Mouse (Mus musculus): ENCODE measurements around the gene Tns2. TPM values are rescaled to one million over a fixed set of nuclear protein-coding genes. Genes with fewer than 3 reads are reported as not detected.

The Tns2 gene
- polyA plus RNA-seq, 1 experiment: 42.5 TPM

DNA sequence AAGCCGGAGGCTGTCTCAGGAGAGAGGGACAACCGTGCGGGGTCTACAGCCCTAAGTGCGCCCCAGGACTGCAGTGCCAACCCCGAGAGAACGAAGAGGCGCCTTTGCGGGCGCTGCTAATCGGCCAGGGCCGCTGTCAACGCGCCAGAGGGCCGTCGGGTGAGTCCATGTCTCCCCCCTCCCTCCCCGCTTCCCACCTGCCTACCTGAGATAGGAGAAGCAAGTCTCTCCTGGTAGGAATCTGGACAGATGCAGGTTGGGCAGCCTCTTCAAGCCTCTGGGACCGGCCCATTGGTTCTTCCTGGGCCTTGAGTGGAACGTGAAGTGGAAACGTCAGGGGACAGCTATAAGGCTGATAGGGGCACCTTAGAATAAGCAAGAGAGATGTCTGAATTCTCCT lies 44.5 kb downstream of the Tns2 start:
- peaks cover 8% of the 10 kb centered on the region for H3K4me1 ChIP-seq (ENCODE audit: control insufficient read depth, insufficient read depth, insufficient read length, low read length)
- WGBS: 50% methylated on average over 19 of the region's 19 CpGs
- no peak for TF ChIP-seq CTCF (IDR thresholded peaks at IDR 0.05; ENCODE audit: extremely low read depth, insufficient read length, insufficient replicate concordance, low read depth, low read length)
- no peak for TF ChIP-seq POLR2A (IDR thresholded peaks at IDR 0.05; ENCODE audit: low read depth, low read length)
- no peak overlapping the region for H3K27ac ChIP-seq (ENCODE audit: insufficient read depth, low read depth, low read length)
- no peak overlapping the region for H3K4me3 ChIP-seq (ENCODE audit: low read depth, low read length)
- no peaks in the 10 kb centered on the region for H3K36me3 ChIP-seq (ENCODE audit: control insufficient read depth, insufficient read depth, low read length)
- H3K27me3 ChIP-seq (ENCODE audit: control insufficient read depth, insufficient read depth, low read length): peaks cover 4% of the 10 kb centered on the region; the same call in 1 of the 2 replicates

DNA sequence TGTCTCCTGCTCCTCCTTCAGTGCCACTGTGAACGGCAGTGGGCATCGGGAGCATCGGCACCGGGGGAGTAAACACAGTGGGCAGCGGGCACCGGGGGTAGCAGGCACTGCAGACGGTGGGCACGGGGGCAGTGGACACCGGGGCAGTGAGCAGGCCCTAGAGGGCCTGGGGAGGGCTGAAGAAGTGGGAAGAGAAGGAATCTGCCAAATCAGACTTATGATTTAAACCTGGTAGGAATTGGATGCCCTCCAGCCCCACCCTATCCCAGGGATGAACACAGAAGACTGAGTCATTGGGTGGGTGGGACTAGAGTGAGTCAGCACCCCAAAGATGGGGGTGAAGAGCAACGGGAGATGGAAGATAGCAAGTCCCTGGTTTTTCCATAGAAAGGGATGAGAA lies 45.1 kb downstream of the Tns2 start:
- 86% methylated on average over 10 of the region's 10 CpGs for WGBS
- H3K27me3 ChIP-seq (ENCODE audit: control insufficient read depth, insufficient read depth, low read length): peaks cover 4% of the 10 kb centered on the region; the same call in 1 of the 2 replicates
- no peaks in the 10 kb centered on the region for H3K36me3 ChIP-seq (ENCODE audit: control insufficient read depth, insufficient read depth, low read length)
- H3K27ac ChIP-seq (ENCODE audit: insufficient read depth, low read depth, low read length): no peak overlapping the region
- H3K4me3 ChIP-seq (ENCODE audit: low read depth, low read length): no peak overlapping the region
- TF ChIP-seq POLR2A (IDR thresholded peaks at IDR 0.05; ENCODE audit: low read depth, low read length): no peak
- peaks cover 8% of the 10 kb centered on the region for H3K4me1 ChIP-seq (ENCODE audit: control insufficient read depth, insufficient read depth, insufficient read length, low read length)

DNA sequence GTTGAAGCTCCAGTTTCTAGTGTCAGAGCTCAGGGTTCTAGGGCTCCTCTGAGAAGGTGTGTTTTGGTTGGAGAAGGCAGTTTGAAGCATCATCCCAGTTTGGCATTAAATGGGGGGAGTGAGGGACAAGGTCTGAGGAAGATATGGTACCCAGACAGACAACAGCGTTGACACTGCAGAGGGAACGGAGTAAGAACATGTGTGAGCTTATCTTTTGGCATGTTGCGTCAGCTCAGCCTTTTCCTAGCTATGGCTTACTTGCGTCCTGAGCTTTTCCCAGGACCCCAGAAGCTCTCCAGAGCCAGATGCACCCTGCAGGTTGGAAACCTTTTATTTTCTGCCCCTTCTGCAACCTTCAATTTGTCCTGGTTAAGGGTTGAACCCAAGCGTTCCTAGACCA lies 45.9 kb downstream of the Tns2 start:
- Histone ChIP-seq H3K4me3 (ENCODE audit: low read depth, low read length) (no peak overlapping the region), H3K27me3 (ENCODE audit: control insufficient read depth, insufficient read depth, low read length) (peaks cover 4% of the 10 kb centered on the region; the same call in 1 of the 2 replicates), H3K36me3 (ENCODE audit: control insufficient read depth, insufficient read depth, low read length) (no peaks in the 10 kb centered on the region), H3K4me1 (ENCODE audit: control insufficient read depth, insufficient read depth, insufficient read length, low read length) (peaks cover 8% of the 10 kb centered on the region), H3K27ac (ENCODE audit: insufficient read depth, low read depth, low read length) (no peak overlapping the region)
- TF ChIP-seq CTCF (IDR thresholded peaks at IDR 0.05; ENCODE audit: extremely low read depth, insufficient read length, insufficient replicate concordance, low read depth, low read length): no peak
- no peak for TF ChIP-seq POLR2A (IDR thresholded peaks at IDR 0.05; ENCODE audit: low read depth, low read length)
- 89% methylated on average over 5 of the region's 5 CpGs for WGBS

DNA sequence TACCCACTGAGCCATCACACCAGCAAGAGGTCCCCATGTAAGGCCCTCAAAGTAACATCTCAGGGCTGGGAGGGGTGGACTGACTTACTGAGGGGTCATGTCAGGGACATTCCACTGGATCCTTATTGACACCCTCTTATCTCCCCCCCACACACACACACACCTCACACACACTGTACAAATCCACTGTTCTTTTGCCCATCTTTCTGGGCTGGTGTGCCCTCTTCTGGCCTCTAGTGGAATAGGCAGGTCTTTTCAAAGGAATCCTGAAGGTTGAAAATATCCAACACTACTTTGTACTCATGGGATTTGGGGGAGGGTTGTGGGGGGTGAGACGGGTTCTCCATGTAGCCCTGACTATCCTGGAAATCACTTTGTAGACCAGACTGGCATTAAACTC lies 46.7 kb downstream of the Tns2 start:
- TF ChIP-seq POLR2A (IDR thresholded peaks at IDR 0.05; ENCODE audit: low read depth, low read length) (no peak), CTCF (IDR thresholded peaks at IDR 0.05; ENCODE audit: extremely low read depth, insufficient read length, insufficient replicate concordance, low read depth, low read length) (peak; percentile 56; the same call in 1 of the 2 replicates)
- 0% methylated on average over 1 of the region's 1 CpGs for WGBS
- H3K36me3 ChIP-seq (ENCODE audit: control insufficient read depth, insufficient read depth, low read length): no peaks in the 10 kb centered on the region
- no peak overlapping the region for H3K4me3 ChIP-seq (ENCODE audit: low read depth, low read length)
- no peak overlapping the region for H3K27ac ChIP-seq (ENCODE audit: insufficient read depth, low read depth, low read length)
- peaks cover 8% of the 10 kb centered on the region for H3K4me1 ChIP-seq (ENCODE audit: control insufficient read depth, insufficient read depth, insufficient read length, low read length)
- peaks cover 4% of the 10 kb centered on the region; the same call in 1 of the 2 replicates for H3K27me3 ChIP-seq (ENCODE audit: control insufficient read depth, insufficient read depth, low read length)

DNA sequence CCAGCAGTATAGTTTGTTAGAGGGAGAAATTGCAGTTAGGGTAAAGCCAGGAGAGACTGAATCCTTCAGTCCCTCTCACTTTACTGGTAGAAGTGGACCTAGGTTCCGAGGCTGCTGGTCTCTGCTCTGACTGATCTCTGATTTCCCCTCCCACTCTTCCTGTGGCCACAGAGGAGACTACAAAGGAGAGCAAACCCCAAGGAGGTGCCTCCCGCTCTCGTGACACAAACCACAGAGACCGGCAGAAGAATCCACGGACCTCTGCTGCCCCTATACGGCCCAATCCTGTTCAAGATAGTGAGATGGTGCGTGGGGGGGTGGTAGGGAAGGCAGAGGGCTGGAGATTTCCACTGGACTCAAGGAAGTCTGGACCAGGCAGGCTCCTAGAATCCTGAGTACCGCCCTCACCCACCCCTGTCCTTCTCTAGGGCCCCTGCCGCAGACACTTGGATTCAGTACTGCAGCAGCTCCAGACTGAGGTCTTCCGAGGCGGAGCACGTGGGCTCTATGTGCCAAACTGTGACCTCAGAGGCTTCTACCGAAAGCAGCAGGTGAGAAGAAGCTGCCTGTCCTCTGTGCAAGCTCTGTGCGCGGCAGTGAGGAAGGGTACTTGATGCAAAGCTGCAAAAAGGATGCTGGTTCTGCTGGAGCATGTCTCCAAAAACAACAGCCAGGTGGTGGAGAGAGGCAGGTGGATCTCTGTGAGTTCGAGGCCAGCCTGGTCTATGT lies 47.6 kb downstream of the Tns2 start:
- Histone ChIP-seq H3K4me3 (ENCODE audit: low read depth, low read length) (no peak overlapping the region), H3K27me3 (ENCODE audit: control insufficient read depth, insufficient read depth, low read length) (peaks cover 4% of the 10 kb centered on the region; the same call in 1 of the 2 replicates), H3K4me1 (ENCODE audit: control insufficient read depth, insufficient read depth, insufficient read length, low read length) (peaks cover 10% of the 10 kb centered on the region), H3K36me3 (ENCODE audit: control insufficient read depth, insufficient read depth, low read length) (no peaks in the 10 kb centered on the region), H3K27ac (ENCODE audit: insufficient read depth, low read depth, low read length) (no peak overlapping the region)
- TF ChIP-seq POLR2A (IDR thresholded peaks at IDR 0.05; ENCODE audit: low read depth, low read length) (no peak), CTCF (IDR thresholded peaks at IDR 0.05; ENCODE audit: extremely low read depth, insufficient read length, insufficient replicate concordance, low read depth, low read length) (no peak)
- 69% methylated on average over 16 of the region's 16 CpGs for WGBS

DNA sequence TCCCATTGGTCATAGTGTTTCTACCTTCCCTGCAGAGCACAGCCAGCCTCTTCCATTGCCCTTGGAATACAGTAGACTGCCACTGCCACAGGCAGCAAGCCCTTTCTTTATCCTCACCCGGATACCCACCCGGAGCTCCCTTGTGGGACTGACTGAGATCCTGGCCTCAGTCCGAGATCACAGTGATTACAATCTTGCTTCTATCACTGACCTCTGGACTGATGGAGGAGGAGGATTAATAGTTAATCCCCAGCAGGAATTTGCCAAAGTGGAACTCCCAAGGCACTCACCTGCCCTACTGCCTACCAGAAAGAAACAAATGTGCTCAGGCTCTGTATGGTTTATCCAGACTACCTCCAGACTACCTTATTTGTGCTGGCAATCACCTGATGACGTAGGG lies 49.3 kb downstream of the Tns2 start:
- 26% methylated on average over 4 of the region's 4 CpGs for WGBS
- H3K36me3 ChIP-seq (ENCODE audit: control insufficient read depth, insufficient read depth, low read length): peaks cover 8% of the 10 kb centered on the region; the same call in 1 of the 2 replicates
- TF ChIP-seq POLR2A (IDR thresholded peaks at IDR 0.05; ENCODE audit: low read depth, low read length): no peak
- no peak for TF ChIP-seq CTCF (IDR thresholded peaks at IDR 0.05; ENCODE audit: extremely low read depth, insufficient read length, insufficient replicate concordance, low read depth, low read length)
- H3K4me1 ChIP-seq (ENCODE audit: control insufficient read depth, insufficient read depth, insufficient read length, low read length): peaks cover 14% of the 10 kb centered on the region
- H3K27ac ChIP-seq (ENCODE audit: insufficient read depth, low read depth, low read length): peak overlapping the region; percentile 98
- peaks cover 3% of the 10 kb centered on the region; the same call in 1 of the 2 replicates for H3K27me3 ChIP-seq (ENCODE audit: control insufficient read depth, insufficient read depth, low read length)
- no peak overlapping the region for H3K4me3 ChIP-seq (ENCODE audit: low read depth, low read length)

DNA sequence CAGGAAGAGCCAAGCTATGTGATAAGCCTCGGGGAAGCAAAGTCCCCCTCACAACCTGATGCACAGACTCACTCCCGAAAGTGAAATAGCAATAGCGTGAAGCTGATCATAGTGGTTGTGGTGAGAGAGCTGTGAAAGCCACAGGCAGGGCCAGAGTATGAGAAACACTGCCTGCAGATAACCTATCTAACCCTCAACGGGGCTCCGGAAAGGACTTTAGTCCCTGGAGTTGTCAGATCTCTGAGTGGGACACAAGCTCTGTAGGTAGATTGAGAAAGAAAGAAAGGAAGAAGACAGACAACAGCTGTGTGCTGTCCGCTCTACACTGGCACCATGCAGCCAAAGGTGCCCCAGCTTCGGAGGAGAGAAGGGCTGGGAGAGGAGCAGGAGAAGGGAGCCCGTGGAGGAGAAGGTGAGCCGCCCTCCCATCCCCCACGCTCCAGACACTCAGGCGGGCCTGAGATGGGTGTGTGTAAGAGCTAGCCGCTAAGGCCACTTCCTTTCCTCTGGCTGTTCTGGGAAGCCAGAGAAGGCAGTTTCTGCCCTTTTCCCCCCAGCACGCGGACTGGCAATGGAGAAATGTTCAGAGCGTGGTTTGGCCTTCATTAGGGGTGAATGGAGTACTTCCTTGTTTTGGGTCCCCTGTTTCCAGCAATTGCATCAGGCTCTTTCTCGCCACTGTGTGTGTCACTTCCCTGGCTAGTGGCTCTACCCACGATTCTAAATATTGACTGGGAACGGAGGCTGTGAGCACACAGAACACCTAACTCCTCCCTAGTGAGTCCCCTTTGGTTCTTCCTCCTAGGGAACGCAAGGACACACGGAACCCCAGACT lies 50.3 kb downstream of the Tns2 start, which contains the start of gene Soat2:
Gene Soat2, plus strand, starts transcription at position 226 of the 835 bp plus-strand sequence.
- H3K4me3 ChIP-seq (ENCODE audit: low read depth, low read length): peak within 1 kb of the TSS; percentile 68
- no peaks in the 10 kb centered on the region for H3K27me3 ChIP-seq (ENCODE audit: control insufficient read depth, insufficient read depth, low read length)
- peaks cover 10% of the 10 kb centered on the region for H3K36me3 ChIP-seq (ENCODE audit: control insufficient read depth, insufficient read depth, low read length)
- H3K27ac ChIP-seq (ENCODE audit: insufficient read depth, low read depth, low read length): peak within 1 kb of the TSS; percentile 98
- no peak for TF ChIP-seq CTCF (IDR thresholded peaks at IDR 0.05; ENCODE audit: extremely low read depth, insufficient read length, insufficient replicate concordance, low read depth, low read length)
- 0 out of 2 replicates have a peak, but pooled peaks have one; percentile 11 for TF ChIP-seq POLR2A (IDR thresholded peaks at IDR 0.05; ENCODE audit: low read depth, low read length)
- H3K4me1 ChIP-seq (ENCODE audit: control insufficient read depth, insufficient read depth, insufficient read length, low read length): peaks cover 14% of the 10 kb centered on the region
- WGBS: 11% methylated on average over 20 of the region's 20 CpGs
